Mouse (Mus musculus) kidney, postnatal 36 days (tissue): ENCODE measurements around the gene Scly.

ENCODE experiments used
- DNase-seq, 2 experiments: peaks; one replicate each; pipeline ENCODE4 v3.0.0; 2021 to 2022; ENCODE audit warnings: mixed read lengths in 2 of 2

Scly gene

DNA sequence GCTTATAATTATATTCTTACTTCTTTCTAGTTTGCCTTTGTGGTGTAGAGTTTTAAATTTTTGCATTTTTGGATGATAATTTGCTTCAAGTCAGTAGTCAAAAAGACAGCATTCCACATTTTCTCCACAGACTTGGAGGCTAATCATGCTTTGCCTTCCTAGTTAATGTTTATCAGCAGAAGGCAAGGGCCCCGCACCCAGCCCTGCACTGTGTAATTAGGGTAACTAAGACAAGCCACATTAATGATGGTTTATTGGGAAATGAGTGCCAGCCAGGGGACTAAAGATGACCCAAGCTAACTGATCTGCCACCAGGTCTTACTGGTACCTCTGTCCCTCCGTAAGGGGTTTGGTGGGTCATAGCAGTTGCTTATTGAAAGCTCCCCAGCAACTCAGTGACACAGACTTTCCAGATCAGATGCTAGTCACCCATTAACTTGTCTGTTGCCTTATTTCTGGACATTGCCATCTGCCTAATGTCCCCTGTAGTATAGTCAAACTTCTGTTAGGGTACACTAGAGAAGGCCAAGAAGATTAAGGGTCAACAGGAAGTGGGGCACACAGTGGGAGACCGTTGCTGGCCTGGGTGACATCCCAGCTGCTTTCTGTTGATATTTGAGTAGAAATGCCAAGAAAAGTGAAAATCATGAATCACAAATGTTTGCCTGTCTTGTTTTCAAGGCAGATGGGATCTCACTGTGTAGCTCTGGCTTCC, 3.2 kb downstream of the Scly start:
- peak; percentile 74 to 75 for DNase-seq

DNA sequence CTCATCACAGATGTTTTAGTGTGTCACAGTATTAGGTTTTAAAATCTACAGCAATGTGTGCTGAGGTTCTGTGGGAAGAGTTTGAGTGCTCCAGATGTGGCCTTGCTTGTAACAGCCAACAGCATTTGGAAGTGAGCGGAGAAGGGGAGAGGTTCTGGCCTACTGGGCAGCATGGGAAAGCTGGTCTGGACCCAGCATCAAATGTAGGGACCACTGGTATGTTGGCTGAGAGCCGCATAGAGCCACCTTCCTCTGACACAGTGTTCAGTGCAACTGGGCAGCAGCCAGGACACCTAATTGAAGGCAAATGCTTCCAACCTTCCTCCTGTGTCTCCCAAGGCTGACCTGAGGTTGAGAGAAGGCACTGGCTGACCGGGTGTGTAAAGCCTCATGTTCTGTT, 3.9 kb downstream of the Scly start:
- peak; percentile 36 to 42 for DNase-seq

DNA sequence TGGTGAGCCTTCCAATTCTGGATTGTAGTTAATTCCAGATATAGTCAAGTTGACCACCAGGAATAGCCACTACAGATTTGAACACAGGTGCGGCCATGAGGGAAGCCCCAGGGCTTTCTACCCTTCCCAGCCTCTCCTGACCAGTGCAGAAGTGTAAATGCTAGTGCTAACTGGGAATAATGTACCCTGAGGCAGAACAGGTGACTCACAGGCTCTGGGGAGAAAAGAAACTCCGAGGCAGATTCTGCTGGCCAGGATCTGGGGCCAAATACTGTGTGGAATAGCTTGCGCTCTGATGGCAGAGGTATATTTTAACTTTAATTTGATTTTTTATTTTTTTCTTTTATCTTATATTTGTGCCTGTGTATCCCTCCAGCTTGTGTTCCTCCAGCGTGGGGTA, 6.5 kb downstream of the Scly start:
- no peak for DNase-seq

DNA sequence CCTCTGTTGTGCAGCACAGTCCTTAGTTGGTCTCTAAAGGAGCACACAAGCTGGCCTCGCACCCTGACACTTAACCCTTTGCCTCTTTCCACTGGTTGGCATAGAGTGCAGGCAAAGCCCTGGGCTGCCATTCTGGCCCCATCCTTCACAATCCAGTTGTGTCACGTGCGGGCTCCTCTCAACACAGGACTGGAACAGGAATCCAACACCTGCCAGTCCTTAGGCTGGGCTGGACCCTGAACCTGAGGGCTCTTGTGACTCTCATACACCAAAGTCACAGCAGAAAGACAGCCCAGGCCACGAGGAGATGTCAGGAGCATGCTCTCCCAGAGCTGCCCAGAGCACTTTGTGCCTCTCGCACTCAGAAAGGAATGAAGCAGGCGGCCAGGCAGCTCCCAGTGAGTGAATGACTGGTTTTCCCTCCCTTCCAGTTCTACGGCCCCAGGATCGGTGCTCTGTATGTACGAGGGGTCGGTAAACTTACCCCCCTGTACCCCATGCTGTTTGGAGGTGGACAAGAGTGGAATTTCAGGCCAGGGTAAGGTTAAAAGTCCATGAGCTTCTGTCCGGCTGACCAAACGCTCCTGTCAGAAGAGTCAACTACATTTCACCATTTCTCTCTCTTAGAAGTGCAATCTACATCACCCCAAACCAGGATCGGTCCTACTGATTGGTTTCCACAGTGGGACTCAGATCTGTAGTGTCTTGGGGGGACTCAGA, 11.4 kb downstream of the Scly start:
- DNase-seq: peak; percentile 57 to 67

DNA sequence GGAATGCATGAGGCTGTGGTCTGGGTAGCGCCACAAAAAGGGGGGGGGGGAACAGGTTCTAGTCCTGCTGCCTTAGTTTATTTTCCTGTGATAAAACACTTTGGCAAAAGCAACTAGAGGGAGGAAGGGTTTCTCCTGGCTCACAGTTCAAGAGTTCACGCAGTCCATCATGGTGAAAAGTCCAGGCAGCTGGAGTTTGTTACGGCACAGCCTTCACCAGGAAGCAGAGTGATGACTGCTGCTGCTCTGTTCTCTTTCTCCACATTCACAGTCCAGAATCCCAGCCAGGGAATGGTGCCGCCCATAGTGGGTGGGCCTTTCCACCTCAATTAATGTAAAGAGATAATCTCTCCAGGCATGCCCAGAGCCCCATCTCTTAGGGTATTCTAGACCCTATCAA, 14.1 kb downstream of the Scly start:
- DNase-seq: peak; percentile 32 to 48

DNA sequence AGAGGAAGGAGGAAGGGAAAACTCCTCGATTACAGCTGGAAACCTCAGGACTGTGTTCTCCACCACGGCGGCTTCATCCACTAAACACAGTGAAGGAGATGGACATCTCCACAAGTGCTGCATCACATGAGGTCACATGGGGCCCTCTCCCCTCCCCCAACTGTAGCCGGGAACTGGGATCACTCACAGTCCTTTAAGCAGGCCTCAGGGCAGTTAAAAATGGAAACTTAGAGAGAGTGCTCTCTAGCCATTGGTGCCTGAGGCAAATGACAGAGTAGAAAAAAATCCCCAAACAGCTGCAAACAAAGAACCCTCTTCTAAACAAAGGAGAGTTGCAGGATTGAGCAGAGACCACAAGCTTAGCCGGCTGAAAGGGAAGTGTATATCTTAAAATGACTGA, 15.1 kb downstream of the Scly start:
- no peak for DNase-seq

DNA sequence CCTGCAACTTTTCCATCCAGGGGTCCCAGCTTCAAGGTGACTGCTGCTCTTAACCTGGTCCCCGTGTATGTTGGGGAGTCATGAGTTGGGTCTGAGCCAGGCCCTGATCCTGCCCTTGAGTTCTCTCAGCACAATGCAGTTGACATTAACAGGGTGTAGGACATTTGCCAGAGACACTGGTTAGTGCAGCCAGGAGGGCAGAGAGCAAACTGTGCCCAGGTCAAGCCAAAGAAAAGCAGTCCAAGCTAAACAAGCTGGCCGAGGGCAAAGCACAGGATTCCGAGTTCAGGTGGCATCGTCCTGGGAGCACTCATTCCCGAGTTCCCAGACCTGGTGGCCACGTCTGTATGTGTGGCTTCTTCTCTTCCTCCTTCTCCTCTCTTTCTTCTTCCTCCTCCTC, 19.5 kb downstream of the Scly start:
- peak; percentile 68 to 81 for DNase-seq

DNA sequence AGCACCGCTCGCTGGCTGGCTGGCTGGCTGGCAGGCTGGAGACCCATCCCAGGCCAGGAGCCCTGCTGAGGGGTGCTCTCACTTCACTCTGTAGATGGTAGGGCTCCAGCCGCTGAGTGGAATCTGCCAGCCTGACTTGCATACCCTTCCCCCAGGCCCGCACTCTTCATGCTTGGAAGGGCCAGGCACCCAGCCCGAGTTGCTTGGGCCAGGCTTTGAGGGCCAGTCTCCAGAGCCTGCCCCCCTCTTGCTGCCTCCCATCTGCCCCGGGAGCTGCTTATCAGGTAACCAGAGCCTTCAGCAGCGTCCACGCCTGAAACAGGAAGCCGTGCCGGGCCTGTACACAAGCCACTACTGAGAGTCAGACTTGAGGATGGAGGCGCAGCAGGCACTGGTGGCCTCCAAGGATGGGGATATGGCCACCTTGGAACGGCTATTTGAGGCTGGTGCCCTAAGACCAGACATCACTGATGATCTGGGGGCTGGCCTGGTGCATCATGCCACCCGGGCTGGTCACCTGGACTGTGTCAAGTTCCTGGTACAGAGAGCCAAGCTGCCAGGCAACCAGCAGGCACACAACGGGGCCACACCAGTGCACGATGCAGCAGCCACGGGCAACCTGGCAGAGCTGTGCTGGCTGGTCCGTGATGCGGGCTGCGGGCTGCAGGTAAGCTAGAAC, 23.8 kb downstream of the Scly start, which contains the start of gene Espnl:
TSS of gene Espnl (plus strand) at position 316 of the 679 bp plus-strand sequence.
- peak in 1 of 2 experiments; percentile 44 for DNase-seq

DNA sequence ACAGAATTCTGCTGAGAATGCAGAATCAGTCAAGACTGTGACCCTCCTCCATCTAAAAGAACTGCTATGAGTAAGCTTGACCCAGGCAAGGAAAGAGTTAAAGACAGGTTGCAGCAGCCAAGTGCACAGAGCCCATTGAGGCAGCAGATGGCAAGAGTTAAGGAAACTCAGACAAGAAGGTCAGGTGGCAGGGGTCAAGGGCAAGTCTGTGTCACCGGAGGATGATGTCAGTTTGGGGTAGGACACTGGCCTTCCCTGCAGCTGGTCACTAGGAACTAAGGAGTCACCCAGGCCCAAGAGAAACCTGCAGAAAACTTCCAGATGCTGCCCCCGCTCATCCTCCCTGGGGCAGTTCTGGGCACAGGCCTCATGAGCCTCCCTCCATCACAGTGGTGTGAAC, 26.5 kb downstream of the Scly start:
- DNase-seq: no peak

DNA sequence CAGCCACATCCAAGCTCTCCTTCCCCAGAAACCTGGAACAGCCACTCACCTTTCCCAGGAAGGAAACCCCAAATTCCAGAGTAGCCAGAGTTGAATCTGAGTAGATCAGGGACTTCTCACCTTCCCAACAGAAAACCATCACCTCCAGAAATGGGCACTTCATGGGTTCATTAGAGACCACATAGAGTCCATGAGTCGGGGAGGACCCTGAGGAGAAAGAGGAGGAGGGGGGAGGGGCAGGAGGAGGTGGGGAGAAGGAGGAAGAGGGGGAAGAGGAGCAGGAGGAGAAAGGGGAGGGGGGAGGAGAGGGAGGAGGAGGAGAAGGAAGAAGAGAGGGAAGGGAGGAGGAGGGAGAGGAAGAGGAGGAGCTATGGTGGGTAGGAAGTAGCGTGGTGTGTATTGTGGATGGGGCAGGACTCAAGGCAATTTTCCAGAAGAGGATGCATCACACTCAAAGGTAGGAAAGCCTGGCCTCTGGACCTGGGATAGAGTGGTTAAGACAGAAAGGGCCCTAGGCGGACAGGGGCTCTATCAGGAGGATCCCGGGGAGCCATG, 27.4 kb downstream of the Scly start:
- DNase-seq: no peak

DNA sequence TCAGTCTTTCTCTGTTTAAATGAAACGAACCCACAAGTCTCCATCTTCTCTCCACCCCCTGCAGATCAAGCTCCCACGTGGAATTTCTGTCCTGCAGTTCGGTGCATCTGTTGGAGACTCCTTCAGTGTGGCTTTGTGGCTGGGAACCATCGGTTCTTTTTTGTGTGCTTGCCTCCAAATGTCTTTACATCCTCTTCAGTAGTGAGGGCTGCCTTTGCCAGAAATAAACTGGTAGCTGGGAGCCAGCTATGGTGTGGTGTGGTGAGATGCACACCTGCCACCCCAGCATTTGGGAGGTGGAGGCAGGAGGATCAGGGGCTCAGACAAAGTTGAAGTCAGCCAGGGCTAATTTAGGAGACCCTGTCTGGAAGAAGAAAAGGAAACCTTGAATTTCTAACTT, 34.0 kb downstream of the Scly start:
- DNase-seq: no peak

DNA sequence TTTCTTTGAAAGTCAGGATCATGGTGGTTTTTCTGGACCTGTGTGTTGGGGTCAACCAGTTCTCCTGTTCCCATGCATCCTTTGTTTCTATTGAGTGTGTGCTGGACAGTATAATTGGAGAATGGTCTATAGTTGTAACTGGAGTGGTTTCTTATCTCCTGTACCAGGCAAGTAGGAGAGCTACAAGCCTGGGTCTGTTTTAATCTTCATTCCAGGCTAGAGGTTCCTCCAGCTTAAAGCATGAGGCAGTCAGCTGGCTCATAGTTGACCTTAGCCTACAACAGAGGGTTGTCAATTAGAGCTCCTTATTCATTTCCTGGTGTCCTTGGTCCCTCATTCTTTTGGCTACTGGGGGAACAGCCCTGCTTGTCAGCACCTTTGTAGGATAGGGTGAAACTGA, 35.4 kb downstream of the Scly start:
- DNase-seq: no peak

DNA sequence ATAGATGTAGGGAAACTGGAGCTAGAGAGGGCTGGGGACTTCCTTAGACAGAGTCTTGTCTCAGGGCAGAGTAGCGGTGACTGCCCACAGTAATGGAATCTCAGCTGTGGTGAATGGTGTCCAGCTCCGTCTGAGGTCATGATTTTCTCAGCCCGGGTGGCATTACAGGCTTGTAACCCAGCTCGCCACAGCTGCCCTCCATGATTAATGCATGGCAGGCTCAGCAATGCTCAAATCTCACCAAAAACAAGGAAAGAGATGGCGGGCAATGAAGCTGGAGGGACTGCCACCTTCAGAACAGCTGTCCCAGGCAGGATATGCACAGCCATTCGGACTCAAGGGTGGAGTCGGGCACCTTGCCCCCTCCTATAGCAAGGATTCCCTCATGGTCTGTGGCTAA, 39.2 kb downstream of the Scly start:
- no peak for DNase-seq

DNA sequence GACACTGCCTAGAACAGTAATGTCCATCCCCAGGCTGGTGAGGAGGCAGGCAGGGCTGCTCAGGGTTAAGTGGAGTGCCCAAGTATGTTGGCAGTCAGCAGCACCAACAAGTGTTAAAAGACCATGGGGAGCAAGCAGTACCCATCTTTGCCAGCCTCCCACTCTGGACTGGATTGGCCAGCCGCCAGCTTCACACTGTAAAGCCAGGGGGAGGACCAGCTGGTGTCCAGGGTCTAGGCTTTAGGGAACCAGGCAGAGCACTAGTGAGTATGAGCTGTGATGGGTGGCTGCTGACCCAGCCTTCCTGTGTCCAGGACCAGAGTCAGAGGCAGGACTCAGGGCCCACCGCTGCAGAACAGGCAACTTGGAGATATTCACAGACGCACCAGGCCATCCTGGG, 45.9 kb downstream of the Scly start:
- DNase-seq: no peak

DNA sequence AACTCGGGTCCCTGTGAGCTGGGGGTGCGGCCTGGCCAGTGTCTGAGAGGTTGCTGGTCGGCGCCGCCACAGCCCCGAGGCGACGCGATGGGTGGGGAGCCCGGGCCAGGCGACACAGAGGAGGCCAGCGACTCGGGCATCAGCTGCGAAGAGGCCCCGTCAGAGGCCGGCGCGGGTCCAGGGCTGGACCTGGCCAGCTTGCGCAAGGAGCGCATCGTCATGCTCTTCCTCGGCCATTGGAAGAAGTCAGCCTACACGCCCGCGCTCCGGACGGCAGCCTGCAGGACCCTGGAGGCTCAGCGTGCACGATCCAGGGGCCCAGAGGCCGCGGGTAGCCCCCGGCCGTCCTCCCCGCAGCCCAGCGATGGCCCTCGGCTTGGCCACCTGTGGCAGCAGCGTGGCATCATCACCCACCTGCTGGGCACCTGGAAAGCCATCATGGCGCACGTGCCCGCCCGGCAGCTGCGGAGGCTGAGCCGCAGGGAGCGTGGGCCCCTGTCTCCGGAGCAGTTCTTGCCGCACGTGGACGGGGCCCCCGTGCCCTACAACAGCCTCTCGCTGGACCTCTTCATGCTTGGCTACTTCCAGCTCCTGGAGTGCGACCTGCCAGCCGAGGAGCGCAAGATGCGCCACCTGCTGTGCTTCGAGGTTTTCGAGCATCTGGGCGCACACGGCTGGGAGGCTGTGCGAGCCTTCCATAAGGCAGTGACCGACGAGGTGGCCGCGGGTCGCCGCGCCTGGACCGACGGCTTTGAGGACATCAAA, 47.0 kb downstream of the Scly start:
- DNase-seq: peak; percentile 51 to 77

DNA sequence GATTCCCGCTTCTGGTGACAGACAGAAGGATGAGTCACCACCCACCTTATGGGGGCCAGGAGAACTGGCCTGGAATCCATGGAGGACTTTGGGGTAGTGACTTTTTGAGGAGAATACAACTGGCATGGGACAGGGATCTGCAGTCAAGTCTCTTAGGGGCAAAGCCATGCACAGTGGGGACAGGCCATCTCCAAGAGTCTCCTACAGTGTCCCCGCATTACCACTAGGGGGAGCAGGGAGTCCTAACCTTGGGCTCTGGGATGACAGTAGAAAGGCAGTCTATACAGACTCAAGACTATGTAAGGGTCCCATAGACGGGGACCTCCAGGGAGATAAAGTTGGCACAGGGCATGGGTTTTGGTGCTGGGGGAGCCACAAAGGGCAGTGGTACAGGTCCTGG, 48.8 kb downstream of the Scly start:
- peak; percentile 61 to 79 for DNase-seq

DNA sequence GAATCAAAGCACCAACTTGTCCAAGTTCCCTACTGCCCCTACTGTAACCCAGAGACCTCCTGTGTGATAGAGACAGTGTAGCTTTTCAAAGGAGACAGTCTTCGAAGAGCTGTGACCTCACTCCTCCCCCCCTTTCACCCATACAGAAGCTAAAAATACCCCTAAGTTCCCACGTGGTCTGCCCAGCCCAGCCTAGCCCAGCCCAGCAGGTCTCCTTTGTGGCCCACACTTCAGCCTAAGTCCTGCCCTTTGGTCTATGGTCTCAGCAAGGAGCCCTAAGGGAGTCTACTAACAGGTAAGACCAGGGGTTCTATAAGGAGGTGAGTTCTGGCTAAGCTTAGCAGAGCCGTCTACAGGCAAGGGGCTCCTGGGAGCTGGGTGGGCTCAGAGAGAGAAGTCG, 52.7 kb downstream of the Scly start, which contains the start of gene Klhl30:
TSS of gene Klhl30 (plus strand) at position 176 of the 400 bp plus-strand sequence.
- DNase-seq: no peak

DNA sequence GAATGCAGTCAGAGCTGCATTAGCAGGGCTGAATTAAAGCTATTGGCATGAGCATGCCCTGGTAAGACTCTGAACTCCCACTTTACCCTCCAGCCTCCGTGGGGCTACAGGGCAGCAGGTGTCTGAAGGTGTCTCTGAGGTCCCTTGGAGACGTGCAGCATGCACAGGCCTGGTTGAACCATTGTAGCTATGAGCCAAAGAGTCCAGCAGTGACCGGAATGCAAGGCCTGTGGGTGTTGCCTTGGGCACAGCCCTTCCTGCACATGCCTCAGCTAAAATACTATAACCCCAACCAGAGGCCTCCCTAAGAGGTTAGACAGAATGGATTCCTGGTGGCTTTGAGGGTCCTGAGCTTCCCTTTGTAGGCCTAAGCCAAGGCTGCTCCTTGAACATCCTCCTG, 53.1 kb downstream of the Scly start:
- DNase-seq: no peak

DNA sequence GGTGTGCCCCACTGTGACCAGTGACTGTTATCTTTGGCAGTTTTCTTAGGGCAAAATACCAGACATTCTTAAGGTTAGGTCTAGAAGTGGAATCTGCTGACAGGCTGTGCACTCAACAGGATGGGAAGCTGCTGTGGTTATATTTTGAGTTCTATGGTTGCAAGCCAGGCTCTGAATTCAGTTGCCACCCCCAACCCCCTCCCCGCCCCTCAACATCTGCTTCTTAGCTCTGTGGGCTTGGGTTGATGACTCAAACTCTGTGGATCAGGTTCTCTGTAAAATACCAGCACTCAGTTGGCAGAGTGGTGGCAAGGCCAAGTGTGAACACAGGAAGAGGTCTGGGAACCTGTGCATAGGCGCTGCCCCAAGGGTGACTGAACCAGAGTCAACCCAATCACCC, 54.1 kb downstream of the Scly start:
- DNase-seq: no peak

DNA sequence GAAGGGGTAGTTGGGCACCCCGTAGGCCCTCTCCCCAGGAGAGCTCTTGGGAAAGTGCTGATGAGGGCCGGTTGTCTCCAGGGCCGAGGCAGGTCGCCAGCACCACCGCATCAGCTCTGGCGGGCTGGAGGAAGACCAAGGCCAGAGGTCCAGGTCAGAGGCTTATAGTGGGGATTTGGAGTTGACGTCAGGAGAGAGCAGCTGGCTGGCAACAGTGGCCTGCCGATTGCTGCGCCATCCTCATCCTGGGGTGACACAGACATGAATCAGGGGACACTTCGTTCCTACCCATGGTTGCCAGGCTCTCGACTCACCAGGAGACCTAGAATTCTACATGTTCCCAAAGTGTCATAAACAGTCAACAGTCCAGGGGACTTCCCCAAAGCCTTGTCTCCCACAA, 58.0 kb downstream of the Scly start:
- no peak for DNase-seq

DNA sequence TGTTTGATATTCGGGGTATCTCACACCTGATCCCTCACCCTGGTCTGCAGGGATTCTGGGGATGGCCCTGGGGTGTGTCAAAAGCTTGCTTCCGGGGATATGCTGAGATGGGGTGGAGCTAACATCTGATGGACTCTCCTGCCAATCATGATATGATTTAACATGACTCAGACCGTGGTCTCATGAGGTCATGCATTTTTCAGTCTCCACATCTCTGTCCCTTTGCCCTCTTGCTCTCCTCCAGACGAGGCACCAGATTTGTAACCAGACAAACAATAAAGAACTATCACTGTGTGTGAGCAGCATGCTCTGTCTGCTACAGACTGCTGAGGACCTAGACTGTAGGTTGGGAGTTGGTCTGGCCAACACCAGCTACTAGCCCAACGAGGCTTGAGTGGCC, 64.0 kb downstream of the Scly start:
- no peak for DNase-seq

DNA sequence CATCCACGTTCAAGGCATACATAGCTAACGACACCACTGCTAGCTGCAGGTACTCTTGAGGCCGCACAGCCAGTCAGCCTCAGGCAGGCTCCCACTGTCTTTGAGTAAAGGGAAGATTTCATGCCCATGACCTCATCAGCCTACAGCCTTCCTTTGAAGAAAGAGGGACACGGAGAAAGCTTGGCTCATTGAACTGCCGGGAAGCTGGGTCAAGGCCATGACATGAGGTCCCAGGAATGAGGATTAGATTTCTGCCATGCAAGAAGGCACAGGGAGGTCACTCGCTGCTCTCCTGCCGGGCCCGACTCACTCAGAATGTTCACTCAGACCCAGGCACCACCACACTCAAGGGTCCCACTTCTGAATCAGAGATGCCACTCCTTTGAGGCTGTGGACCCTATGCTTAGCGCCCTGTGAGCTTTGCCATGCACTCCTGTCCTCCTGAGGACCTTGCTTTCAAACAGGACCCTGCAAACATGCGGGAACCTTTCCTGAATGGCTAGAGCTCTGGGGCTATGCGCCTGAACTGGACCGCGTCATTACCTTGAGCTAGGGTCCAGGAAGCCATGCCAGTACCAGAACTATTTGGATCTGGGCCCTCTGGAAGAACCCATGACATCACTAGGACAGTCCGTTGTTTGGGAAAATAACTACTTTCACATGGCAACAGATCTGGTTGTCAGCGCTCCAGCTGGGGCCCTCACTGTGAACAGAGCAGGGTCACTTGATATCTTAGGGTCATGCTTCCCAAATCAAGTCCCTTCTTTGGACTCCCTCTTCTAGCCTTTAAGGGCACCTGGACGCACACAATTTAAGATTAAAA, 66.9 kb downstream of the Scly start:
- no peak for DNase-seq
